Mouse (Mus musculus): ENCODE data around the gene Lhx5. TPM values are rescaled to one million over a fixed set of nuclear protein-coding genes. Genes with fewer than 3 reads are reported as not detected.

Gene Lhx5
- polyA plus RNA-seq, 1 experiment from 2014 or later: 22.5 TPM

GRCm38 (mm10) chr5:120477993-120478392, 46.5 kb downstream of the Lhx5 start:
- WGBS: 92% methylated on average over 5 of the region's 5 CpGs
- H3K27ac ChIP-seq (ENCODE audit: low read length): no peak overlapping the region
- no peaks in the 10 kb centered on the region for H3K4me1 ChIP-seq (ENCODE audit: control insufficient read depth, insufficient read depth, low read length)
- no peaks in the 10 kb centered on the region for H3K27me3 ChIP-seq (ENCODE audit: control insufficient read depth, insufficient read depth, low read depth, low read length)
- no peaks in the 10 kb centered on the region for H3K9me3 ChIP-seq (replicated peaks; ENCODE audit: control insufficient read depth, low read length, poor library complexity, severe bottlenecking)
- no peak overlapping the region for H3K9ac ChIP-seq (ENCODE audit: low read depth, low read length)
- H3K4me2 ChIP-seq (ENCODE audit: low read length): no peak overlapping the region
- H3K36me3 ChIP-seq (ENCODE audit: control insufficient read depth, insufficient read depth, low read length): no peaks in the 10 kb centered on the region
- ATAC-seq: no peak
- H3K4me3 ChIP-seq (ENCODE audit: low read depth, low read length): no peak overlapping the region

- Histone ChIP-seq H3K36me3 (ENCODE audit: control insufficient read depth, insufficient read depth, low read length) (no peaks in the 10 kb centered on the region), H3K9ac (ENCODE audit: low read depth, low read length) (no peak overlapping the region), H3K9me3 (replicated peaks; ENCODE audit: control insufficient read depth, low read length, poor library complexity, severe bottlenecking) (no peaks in the 10 kb centered on the region), H3K4me3 (ENCODE audit: low read depth, low read length) (no peak overlapping the region), H3K27ac (ENCODE audit: low read length) (no peak overlapping the region), H3K4me2 (ENCODE audit: low read length) (no peak overlapping the region), H3K4me1 (ENCODE audit: control insufficient read depth, insufficient read depth, low read length) (no peaks in the 10 kb centered on the region), H3K27me3 (ENCODE audit: control insufficient read depth, insufficient read depth, low read depth, low read length) (no peaks in the 10 kb centered on the region)
- no peak for ATAC-seq
- WGBS: 66% methylated on average over 4 of the region's 4 CpGs
These were observed 48.0 kb downstream of the Lhx5 start for GRCm38 (mm10) chr5:120479538-120479937.

GRCm38 (mm10) chr5:120481205-120481604, 49.7 kb downstream of the Lhx5 start:
- no peaks in the 10 kb centered on the region for H3K9me3 ChIP-seq (replicated peaks; ENCODE audit: control insufficient read depth, low read length, poor library complexity, severe bottlenecking)
- no peak overlapping the region for H3K4me3 ChIP-seq (ENCODE audit: low read depth, low read length)
- no peak overlapping the region for H3K4me2 ChIP-seq (ENCODE audit: low read length)
- no peaks in the 10 kb centered on the region for H3K4me1 ChIP-seq (ENCODE audit: control insufficient read depth, insufficient read depth, low read length)
- no peak overlapping the region for H3K9ac ChIP-seq (ENCODE audit: low read depth, low read length)
- no peaks in the 10 kb centered on the region for H3K27me3 ChIP-seq (ENCODE audit: control insufficient read depth, insufficient read depth, low read depth, low read length)
- peaks cover 6% of the 10 kb centered on the region; the same call in 1 of the 2 replicates for H3K36me3 ChIP-seq (ENCODE audit: control insufficient read depth, insufficient read depth, low read length)
- H3K27ac ChIP-seq (ENCODE audit: low read length): no peak overlapping the region
- 61% methylated on average over 9 of the region's 9 CpGs for WGBS
- no peak for ATAC-seq

DNA sequence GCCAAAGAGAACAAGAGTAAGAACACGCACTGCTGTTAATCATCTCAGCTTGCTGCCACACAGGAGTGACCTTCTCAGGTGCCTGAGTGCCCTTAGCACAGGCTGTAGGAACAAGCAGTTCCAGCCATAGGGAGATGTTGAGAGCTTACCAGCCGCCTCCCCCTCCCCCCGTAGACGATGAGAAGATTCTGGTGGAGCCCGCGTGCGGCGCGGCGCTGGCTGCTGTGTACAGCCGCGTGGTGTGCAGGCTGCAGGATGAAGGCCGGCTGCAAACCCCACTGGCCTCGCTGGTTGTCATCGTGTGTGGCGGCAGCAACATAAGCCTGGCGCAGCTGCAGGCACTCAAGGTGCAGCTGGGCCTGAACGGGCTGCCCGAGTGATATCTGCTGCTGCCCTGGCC, 51.9 kb downstream of the Lhx5 start:
- Histone ChIP-seq H3K4me3 (ENCODE audit: low read depth, low read length) (no peak overlapping the region), H3K9me3 (replicated peaks; ENCODE audit: control insufficient read depth, low read length, poor library complexity, severe bottlenecking) (no peaks in the 10 kb centered on the region), H3K4me1 (ENCODE audit: control insufficient read depth, insufficient read depth, low read length) (no peaks in the 10 kb centered on the region), H3K36me3 (ENCODE audit: control insufficient read depth, insufficient read depth, low read length) (peaks cover 15% of the 10 kb centered on the region; the same call in 1 of the 2 replicates), H3K4me2 (ENCODE audit: low read length) (no peak overlapping the region), H3K27ac (ENCODE audit: low read length) (no peak overlapping the region), H3K27me3 (ENCODE audit: control insufficient read depth, insufficient read depth, low read depth, low read length) (no peaks in the 10 kb centered on the region), H3K9ac (ENCODE audit: low read depth, low read length) (no peak overlapping the region)
- WGBS: 85% methylated on average over 19 of the region's 19 CpGs
- no peak for ATAC-seq

GRCm38 (mm10) chr5:120487844-120488243, 56.3 kb downstream of the Lhx5 start:
- Histone ChIP-seq H3K4me3 (ENCODE audit: low read depth, low read length) (no peak overlapping the region), H3K27me3 (ENCODE audit: control insufficient read depth, insufficient read depth, low read depth, low read length) (no peaks in the 10 kb centered on the region), H3K4me1 (ENCODE audit: control insufficient read depth, insufficient read depth, low read length) (no peaks in the 10 kb centered on the region), H3K4me2 (ENCODE audit: low read length) (no peak overlapping the region), H3K9me3 (replicated peaks; ENCODE audit: control insufficient read depth, low read length, poor library complexity, severe bottlenecking) (no peaks in the 10 kb centered on the region), H3K27ac (ENCODE audit: low read length) (no peak overlapping the region), H3K36me3 (ENCODE audit: control insufficient read depth, insufficient read depth, low read length) (peaks cover 21% of the 10 kb centered on the region; the same call in 1 of the 2 replicates), H3K9ac (ENCODE audit: low read depth, low read length) (no peak overlapping the region)
- WGBS: 89% methylated on average over 8 of the region's 8 CpGs
- no peak for ATAC-seq

- ATAC-seq: no peak
These were observed 59.2 kb downstream of the Lhx5 start for GRCm38 (mm10) chr5:120490679-120491192.

More at GRCm38 (mm10) chr5:120490679-120491192, 59.2 kb downstream of the Lhx5 start:
- Histone ChIP-seq H3K36me3 (ENCODE audit: control insufficient read depth, insufficient read depth, low read length) (peaks cover 24% of the 10 kb centered on the region; the same call in 1 of the 2 replicates), H3K9ac (ENCODE audit: low read depth, low read length) (no peak overlapping the region), H3K27ac (ENCODE audit: low read length) (no peak overlapping the region), H3K4me2 (ENCODE audit: low read length) (no peak overlapping the region), H3K4me3 (ENCODE audit: low read depth, low read length) (no peak overlapping the region), H3K9me3 (replicated peaks; ENCODE audit: control insufficient read depth, low read length, poor library complexity, severe bottlenecking) (no peaks in the 10 kb centered on the region), H3K4me1 (ENCODE audit: control insufficient read depth, insufficient read depth, low read length) (no peaks in the 10 kb centered on the region), H3K27me3 (ENCODE audit: control insufficient read depth, insufficient read depth, low read depth, low read length) (no peaks in the 10 kb centered on the region)
- 77% methylated on average over 8 of the region's 8 CpGs for WGBS

Other genes with a start within 250 kb of the Lhx5 start
- gene Sdsl, start 41.1 kb downstream of the Lhx5 start, polyA plus RNA-seq (2015; fragmentation: Nextera tagmentation; extraction: Ambion mirVana): 5.1 and 5.6 TPM in 2 replicates
- gene Sds, start 44.8 kb downstream of the Lhx5 start, polyA plus RNA-seq (2015; fragmentation: Nextera tagmentation; extraction: Ambion mirVana): 0.36 TPM in 1 of 2 replicates, not detected in the other
- gene Plbd2, start 71.9 kb downstream of the Lhx5 start, polyA plus RNA-seq (2015; fragmentation: Nextera tagmentation; extraction: Ambion mirVana): 28.7 and 30.6 TPM in 2 replicates
- 2.0 and 2.3 TPM in 2 replicates for gene Slc8b1, start 79.5 kb downstream of the Lhx5 start, polyA plus RNA-seq (2015; fragmentation: Nextera tagmentation; extraction: Ambion mirVana)
- 13.1 and 13.5 TPM in 2 replicates for gene Tpcn1, start 157.0 kb downstream of the Lhx5 start, polyA plus RNA-seq (2015; fragmentation: Nextera tagmentation; extraction: Ambion mirVana)
- gene Iqcd, start 157.3 kb downstream of the Lhx5 start, polyA plus RNA-seq (2015; fragmentation: Nextera tagmentation; extraction: Ambion mirVana): 2.0 and 2.1 TPM in 2 replicates
- gene Rita1, start 180.9 kb downstream of the Lhx5 start, polyA plus RNA-seq (2015; fragmentation: Nextera tagmentation; extraction: Ambion mirVana): 27.2 and 33.1 TPM in 2 replicates
- 38.7 and 39.9 TPM in 2 replicates for gene Ddx54, start 181.0 kb downstream of the Lhx5 start, polyA plus RNA-seq (2015; fragmentation: Nextera tagmentation; extraction: Ambion mirVana)
- gene Cfap73, start 202.5 kb downstream of the Lhx5 start, polyA plus RNA-seq (2015; fragmentation: Nextera tagmentation; extraction: Ambion mirVana): 0.47 and 1.2 TPM in 2 replicates
- 2.4 and 4.9 TPM in 2 replicates for gene Rasal1, start 217.1 kb downstream of the Lhx5 start, polyA plus RNA-seq (2015; fragmentation: Nextera tagmentation; extraction: Ambion mirVana)

All from midbrain, embryonic 16.5 days (tissue).